Comparison of ENCODE assay signal across 28 mouse cellular contexts in genomic region chr11:44983961-44984360, GRCm38 (mm10).
A peak's percentile ranks its signal among the peaks of the same experiment; 100 is the strongest.
DNase-seq lines count a peak whose midpoint lies in the region; ATAC-seq and TF ChIP-seq lines count a peak whose summit lies in the region.
"Had no signal": no experiment of that assay in that cellular context is flagged by ENCODE, and none has a peak within 500 bp of the region (broad histone marks: within the 10 kb centered on the region; RNA-seq: fewer than 3 reads in every experiment).

No protein-coding gene starts in this region.

- no peak overlapping the region for H3K9ac ChIP-seq in heart, adult 2 months (ENCODE audit: low read depth, low read length)
- H3K9ac ChIP-seq in midbrain, embryonic 11.5 days (ENCODE audit: low read length) = no peak overlapping the region
- no peak overlapping the region for H3K9ac ChIP-seq in midbrain, embryonic 15.5 days
- no peak overlapping the region for H3K9ac ChIP-seq in neural tube, embryonic 14.5 days (replicated peaks; ENCODE audit: low read depth, low read length)
- H3K9ac ChIP-seq: embryonic facial prominence, embryonic 13.5 days; embryonic facial prominence, embryonic 15.5 days; forebrain, embryonic 12.5 days had no signal

- ATAC-seq in midbrain, embryonic 11.5 days (ENCODE audit: low FRiP score) = no peak
- no peak for ATAC-seq in midbrain, embryonic 15.5 days (replicated peaks)
- peak; percentile 42; the same call in 1 of the 2 replicates for ATAC-seq in neural tube, embryonic 14.5 days (ENCODE audit: low read depth)
- ATAC-seq: activated CD4-positive, CD25-positive, alpha-beta regulatory T cell, adult 4 months; CD4-positive, CD25-positive, alpha-beta regulatory T cell, adult 4 months; forebrain, embryonic 14.5 days; Patski had no signal

- H3K4me1 ChIP-seq in heart, adult 2 months (ENCODE audit: control insufficient read depth, insufficient read depth, low read length) = peaks cover 5% of the 10 kb centered on the region
- H3K4me1 ChIP-seq in midbrain, embryonic 11.5 days (ENCODE audit: control insufficient read depth, insufficient read depth, low read length) = peaks cover 6% of the 10 kb centered on the region; the same call in 1 of the 2 replicates
- H3K4me1 ChIP-seq in midbrain, embryonic 15.5 days = peaks cover 14% of the 10 kb centered on the region
- H3K4me1 ChIP-seq in neural tube, embryonic 14.5 days (ENCODE audit: control insufficient read depth, insufficient read depth, low read length) = peaks cover 10% of the 10 kb centered on the region

- H3K9me3 ChIP-seq in midbrain, embryonic 11.5 days (ENCODE audit: control insufficient read depth, low read length) = no peaks in the 10 kb centered on the region
- H3K9me3 ChIP-seq in midbrain, embryonic 15.5 days = no peaks in the 10 kb centered on the region
- H3K9me3 ChIP-seq in neural tube, embryonic 14.5 days (ENCODE audit: control insufficient read depth, low read length) = no peaks in the 10 kb centered on the region
- H3K9me3 ChIP-seq: embryonic facial prominence, embryonic 13.5 days; embryonic facial prominence, embryonic 15.5 days; forebrain, embryonic 10.5 days; forebrain, embryonic 12.5 days; G1E had no signal

- no peak overlapping the region for H3K4me3 ChIP-seq in gastrocnemius, adult 2 months
- no peak overlapping the region for H3K4me3 ChIP-seq in heart, adult 2 months
- no peak overlapping the region for H3K4me3 ChIP-seq in midbrain, embryonic 11.5 days (ENCODE audit: low read depth, low read length)
- no peak overlapping the region for H3K4me3 ChIP-seq in midbrain, embryonic 15.5 days
- H3K4me3 ChIP-seq in neural tube, embryonic 14.5 days (ENCODE audit: low read depth, low read length) = no peak overlapping the region
- H3K4me3 ChIP-seq: embryonic facial prominence, embryonic 13.5 days; embryonic facial prominence, embryonic 15.5 days; erythroblast, embryonic 14.5 days; forebrain, embryonic 10.5 days; forebrain, embryonic 12.5 days had no signal

- peaks cover 3% of the 10 kb centered on the region for H3K36me3 ChIP-seq in heart, adult 2 months (ENCODE audit: control insufficient read depth, insufficient read depth, low read length)
- H3K36me3 ChIP-seq in midbrain, embryonic 11.5 days (ENCODE audit: control insufficient read depth, insufficient read depth, low read length) = no peaks in the 10 kb centered on the region
- H3K36me3 ChIP-seq in midbrain, embryonic 15.5 days (replicated peaks) = no peaks in the 10 kb centered on the region
- no peaks in the 10 kb centered on the region for H3K36me3 ChIP-seq in neural tube, embryonic 14.5 days (ENCODE audit: control insufficient read depth, insufficient read depth, low read length)
- H3K36me3 ChIP-seq: embryonic facial prominence, embryonic 13.5 days; embryonic facial prominence, embryonic 15.5 days; forebrain, embryonic 10.5 days; forebrain, embryonic 12.5 days; G1E had no signal

- TF ChIP-seq POLR2A in heart, adult 2 months (IDR thresholded peaks at IDR 0.05; ENCODE audit: insufficient read depth, low read depth, low read length) = no peak

- H3K79me2 ChIP-seq in heart, adult 2 months (replicated peaks; ENCODE audit: control insufficient read depth, insufficient read depth, low read length) = no peaks in the 10 kb centered on the region

- H3K27ac ChIP-seq in gastrocnemius, adult 2 months = peak overlapping the region; percentile 48
- H3K27ac ChIP-seq in heart, adult 2 months = peak overlapping the region; percentile 9
- H3K27ac ChIP-seq in midbrain, embryonic 11.5 days (ENCODE audit: low read depth, low read length) = no peak overlapping the region
- H3K27ac ChIP-seq in midbrain, embryonic 15.5 days = no peak overlapping the region
- H3K27ac ChIP-seq in neural tube, embryonic 14.5 days (ENCODE audit: low read depth, low read length) = no peak overlapping the region
- H3K27ac ChIP-seq: embryonic facial prominence, embryonic 13.5 days; embryonic facial prominence, embryonic 15.5 days; forebrain, embryonic 12.5 days had no signal

- DNase-seq in gastrocnemius, adult 2 months = no peak
- no peak for DNase-seq in gastrocnemius, postnatal 36 days
- no peak for DNase-seq in heart, adult 2 months
- DNase-seq in heart, postnatal 25 days (ENCODE audit: low spot score) = no peak
- peak; percentile 71 for DNase-seq in midbrain, embryonic 11.5 days (ENCODE audit: low spot score, missing footprints)
- no peak for DNase-seq in embryo, embryonic 11 days
- DNase-seq: adrenal gland, adult 8-10 months; adrenal gland, postnatal 14 days; adrenal gland, postnatal 36 days; B cell, adult 2 months; cerebellum, adult 11-12 months; cerebellum, adult 2 months; cerebellum, adult 9-10 months; cerebellum, postnatal 10 days; cerebellum, postnatal 25 days had no signal

- WGBS in heart, adult 2 months = 89% methylated on average over 6 of the region's 6 CpGs
- 86% methylated on average over 6 of the region's 6 CpGs for WGBS in midbrain, embryonic 11.5 days
- WGBS in midbrain, embryonic 15.5 days = 85% methylated on average over 6 of the region's 6 CpGs
- WGBS in neural tube, embryonic 14.5 days = 55% methylated on average over 6 of the region's 6 CpGs

- TF ChIP-seq CTCF in gastrocnemius, adult 2 months (IDR thresholded peaks at IDR 0.05) = no peak
- TF ChIP-seq CTCF in heart, adult 2 months (IDR thresholded peaks at IDR 0.05) = no peak

- H3K4me2 ChIP-seq in midbrain, embryonic 11.5 days = no peak overlapping the region
- H3K4me2 ChIP-seq in midbrain, embryonic 15.5 days = no peak overlapping the region
- no peak overlapping the region for H3K4me2 ChIP-seq in neural tube, embryonic 14.5 days (ENCODE audit: low read depth, low read length)
- H3K4me2 ChIP-seq: embryonic facial prominence, embryonic 13.5 days; embryonic facial prominence, embryonic 15.5 days; forebrain, embryonic 12.5 days had no signal

- intact Hi-C loops in gastrocnemius, adult 2 months (cut with DNase I) = no loop called here
- intact Hi-C loops in gastrocnemius, postnatal 36 days (cut with DNase I) = no loop called here
- intact Hi-C loops in heart, adult 2 months (cut with DNase I) = no loop called here
- intact Hi-C loops in heart, postnatal 25 days (cut with DNase I) = no loop called here

- no peak for TF ChIP-seq EP300 in heart, adult 2 months (IDR thresholded peaks at IDR 0.05; ENCODE audit: insufficient read depth, low read depth, low read length)

- no peaks in the 10 kb centered on the region for H3K27me3 ChIP-seq in heart, adult 2 months (ENCODE audit: control insufficient read depth, insufficient read depth, low read length)
- no peaks in the 10 kb centered on the region for H3K27me3 ChIP-seq in midbrain, embryonic 11.5 days (ENCODE audit: control insufficient read depth, insufficient read depth, low read length)
- no peaks in the 10 kb centered on the region for H3K27me3 ChIP-seq in midbrain, embryonic 15.5 days (replicated peaks)
- no peaks in the 10 kb centered on the region for H3K27me3 ChIP-seq in neural tube, embryonic 14.5 days (ENCODE audit: control insufficient read depth, insufficient read depth, low read length)
- H3K27me3 ChIP-seq: CH12.LX; embryonic facial prominence, embryonic 13.5 days; embryonic facial prominence, embryonic 15.5 days; Patski had no signal

Comparison
In these comparisons a context has a peak if more than half of its experiments do, and no peak if none do; other contexts are left out.
1. H3K27ac ChIP-seq: peak in gastrocnemius, adult 2 months (single experiment) and heart, adult 2 months (single experiment); none in midbrain, embryonic 11.5 days (single experiment), midbrain, embryonic 15.5 days (single experiment) and neural tube, embryonic 14.5 days (single experiment).